Mouse (Mus musculus) frontal cortex, postnatal 36 days (tissue): ENCODE data around the gene Trim10.

Experiments
- DNase-seq, 2 experiments: peaks; one replicate each; pipeline ENCODE4 v3.0.0; 2022; ENCODE audit warnings: low spot score in 2 of 2

The Trim10 gene

DNA sequence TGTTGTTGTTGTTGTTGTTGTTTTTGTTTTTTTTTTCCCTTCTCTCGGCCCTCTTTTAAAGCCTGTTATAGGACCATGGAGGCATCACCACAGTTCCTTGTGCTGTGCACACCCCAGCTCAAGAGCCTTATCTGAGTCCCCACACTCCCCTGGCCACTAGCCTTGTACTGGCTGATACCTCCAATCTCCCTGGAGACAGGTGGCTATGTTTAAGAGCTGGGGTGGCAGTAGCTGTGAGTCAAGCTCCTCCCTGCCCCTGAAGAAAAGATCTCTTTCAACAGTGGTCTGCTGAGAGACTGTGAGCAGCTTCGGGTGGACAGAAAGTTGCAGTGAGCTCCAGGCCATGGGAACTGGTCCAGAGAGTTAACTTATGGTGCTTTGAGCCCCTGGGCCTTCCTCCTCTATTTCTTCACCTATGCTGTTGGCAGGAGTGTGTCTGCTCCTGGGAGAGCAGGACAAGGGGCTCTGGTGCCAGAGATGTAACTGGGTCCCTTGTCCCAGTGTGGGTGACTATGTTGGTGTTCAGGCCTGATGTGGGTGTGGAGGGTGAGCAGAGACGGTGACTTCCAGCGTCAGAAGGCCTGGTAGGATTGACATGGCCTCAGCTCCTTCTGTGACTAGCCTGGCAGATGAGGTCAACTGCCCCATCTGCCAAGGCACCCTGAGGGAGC lies at the start of gene Trim10:
Gene Trim10 (plus strand): TSS at position 291 of the 671 bp plus-strand sequence.
- DNase-seq: no peak

DNA sequence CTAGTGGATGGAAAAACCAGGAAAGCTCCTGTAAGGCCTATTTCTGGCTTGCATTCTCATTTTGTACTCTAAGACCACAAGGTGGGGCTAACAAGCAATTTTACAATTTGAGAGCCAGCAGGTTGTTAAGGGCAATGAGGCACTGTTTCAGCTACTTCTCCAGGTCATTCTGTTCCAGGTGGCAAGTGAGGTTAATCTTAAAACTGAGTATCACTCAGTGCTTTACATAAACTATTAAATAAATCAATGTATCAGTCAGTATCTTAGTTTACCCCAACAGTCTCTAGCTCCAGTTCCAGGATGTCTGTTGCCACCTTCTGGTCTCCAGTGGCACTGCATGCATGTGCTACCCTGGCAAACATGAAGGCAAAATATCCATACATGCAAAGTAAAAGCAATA lies 45.4 kb upstream of the Trim10 start:
- DNase-seq: peak; percentile 22 to 52

DNA sequence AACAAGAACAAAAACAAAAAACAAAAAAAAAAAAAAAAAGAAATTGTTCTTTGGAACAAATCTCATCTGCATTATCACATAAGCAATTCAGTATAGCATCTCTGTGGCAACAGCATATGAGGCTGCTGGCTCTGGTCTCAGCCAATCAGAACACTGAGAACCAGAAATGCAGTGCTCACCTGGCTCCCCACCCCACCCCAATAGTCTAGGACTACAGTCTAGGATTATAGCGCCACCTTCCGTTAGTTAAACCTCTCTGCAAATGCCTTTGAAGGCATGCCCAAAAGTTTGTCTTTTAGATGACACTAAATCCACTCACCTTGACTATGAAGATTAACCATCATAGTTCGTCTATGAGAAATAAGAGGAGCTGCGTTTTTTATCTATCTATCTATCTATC lies 43.8 kb upstream of the Trim10 start:
- DNase-seq: no peak

DNA sequence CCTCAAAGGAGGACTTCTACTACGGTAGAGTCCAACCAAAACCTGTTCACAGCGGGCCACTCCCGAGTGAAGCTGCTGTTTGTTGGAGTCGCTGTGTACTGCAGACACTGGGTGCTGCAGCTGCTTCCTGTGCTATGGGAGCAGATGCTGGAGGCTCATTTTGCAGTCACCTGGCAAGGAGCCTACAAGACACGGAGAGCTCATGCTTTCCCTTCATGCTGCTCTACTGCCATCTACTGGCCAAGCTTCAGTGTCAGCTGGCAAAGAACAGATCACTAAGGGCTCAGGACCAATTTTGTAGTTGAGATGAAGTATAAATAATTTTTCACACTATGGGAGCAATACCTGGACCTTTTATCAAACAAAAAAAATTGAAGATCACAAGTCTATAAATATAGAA lies 43.4 kb upstream of the Trim10 start:
- peak; percentile 78 to 91 for DNase-seq

DNA sequence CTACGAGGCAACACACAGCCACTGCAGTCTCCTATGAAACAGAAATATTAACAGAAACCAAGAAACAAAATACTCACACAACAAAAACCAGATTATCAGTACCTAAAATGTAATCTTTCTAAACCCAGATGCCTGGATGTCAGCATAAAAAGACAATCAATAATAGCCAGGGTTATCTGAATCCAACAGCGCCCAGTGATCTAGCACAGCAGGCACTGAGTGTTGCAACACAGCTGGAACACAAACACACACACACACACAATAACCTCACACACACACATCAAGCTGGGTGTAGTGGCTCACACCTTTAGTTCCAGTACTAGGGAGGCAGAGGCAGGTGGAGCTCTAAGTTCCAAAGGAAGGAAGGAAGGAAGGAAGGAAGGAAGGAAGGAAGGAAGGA lies 40.9 kb upstream of the Trim10 start:
- DNase-seq: no peak

DNA sequence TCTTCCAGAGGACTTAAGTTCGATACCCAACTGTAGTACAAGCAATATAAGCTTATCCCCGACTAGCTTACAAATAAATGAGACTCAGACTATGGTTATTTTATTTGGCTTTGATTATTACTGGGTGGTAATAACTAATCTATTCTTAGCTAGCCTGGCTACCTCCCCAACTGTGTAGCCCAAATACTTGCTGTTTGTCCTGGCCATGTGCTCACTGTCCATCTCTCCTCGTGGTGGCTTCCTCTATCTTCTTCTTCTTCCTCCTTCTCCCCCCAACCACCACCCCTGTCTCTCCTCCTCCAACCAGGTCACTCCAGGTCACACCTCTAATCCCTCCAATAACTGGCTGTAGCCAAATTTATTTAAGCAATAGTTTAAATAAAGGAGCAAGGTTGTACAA lies 38.9 kb upstream of the Trim10 start:
- DNase-seq: no peak

DNA sequence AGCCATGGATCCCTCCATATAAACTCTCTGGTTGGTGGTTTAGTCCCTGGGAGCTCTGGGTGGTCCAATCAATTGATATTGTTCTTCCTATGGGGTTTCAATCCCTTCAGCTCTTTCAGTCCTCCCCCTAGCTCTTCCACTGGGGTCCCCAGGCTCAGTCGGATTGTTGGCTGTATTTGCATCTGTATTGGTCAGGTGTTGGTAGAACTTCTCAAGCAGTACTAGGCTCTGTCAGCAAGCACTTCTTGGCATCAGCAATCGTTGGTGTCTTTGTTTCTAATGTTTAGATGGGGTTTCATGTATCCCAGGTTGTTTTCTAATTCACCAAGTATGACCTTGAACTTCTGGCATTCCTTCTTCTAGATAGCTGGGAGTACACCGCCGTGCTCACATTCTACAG lies 36.7 kb upstream of the Trim10 start:
- DNase-seq: no peak

DNA sequence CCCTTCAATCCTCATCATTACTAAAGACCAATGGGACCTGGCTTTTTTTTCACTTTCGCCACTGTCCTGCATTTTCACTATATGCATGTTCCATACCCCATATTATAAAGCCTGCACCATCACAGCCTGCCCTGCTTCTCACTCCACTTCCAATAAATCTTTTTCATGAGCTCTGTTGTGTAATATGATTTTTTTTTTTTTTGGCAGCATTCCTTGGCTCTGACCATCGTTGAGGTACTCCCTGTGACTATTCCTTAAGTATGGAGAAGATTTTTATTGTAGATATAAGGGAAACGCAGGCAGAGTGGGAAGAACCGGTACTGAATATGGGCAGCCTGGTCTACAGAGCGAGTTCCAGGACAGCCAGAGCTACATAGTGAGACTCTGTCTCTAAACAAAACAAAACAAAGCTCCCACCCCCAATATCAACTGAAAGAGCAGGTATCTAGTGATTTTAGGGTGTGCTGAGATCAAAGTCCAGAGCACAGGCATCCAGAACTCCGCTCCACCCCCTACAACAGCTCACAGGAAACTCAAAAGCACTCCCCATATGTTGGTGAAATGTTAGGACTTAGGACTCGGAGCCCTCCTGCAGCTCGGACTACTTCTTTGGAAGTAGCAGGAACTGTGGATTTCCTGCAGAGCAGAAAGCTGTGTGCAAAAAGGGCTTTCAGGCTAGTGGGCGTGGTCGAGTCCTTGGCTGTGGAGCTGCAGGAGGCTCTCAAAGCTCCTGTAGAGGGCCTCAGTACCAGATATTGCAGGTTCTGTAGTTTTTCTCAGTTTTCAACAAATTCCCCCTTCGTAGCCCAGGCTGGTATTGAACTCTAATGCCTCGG lies 33.6 kb upstream of the Trim10 start:
- peak; percentile 40 to 60 for DNase-seq

DNA sequence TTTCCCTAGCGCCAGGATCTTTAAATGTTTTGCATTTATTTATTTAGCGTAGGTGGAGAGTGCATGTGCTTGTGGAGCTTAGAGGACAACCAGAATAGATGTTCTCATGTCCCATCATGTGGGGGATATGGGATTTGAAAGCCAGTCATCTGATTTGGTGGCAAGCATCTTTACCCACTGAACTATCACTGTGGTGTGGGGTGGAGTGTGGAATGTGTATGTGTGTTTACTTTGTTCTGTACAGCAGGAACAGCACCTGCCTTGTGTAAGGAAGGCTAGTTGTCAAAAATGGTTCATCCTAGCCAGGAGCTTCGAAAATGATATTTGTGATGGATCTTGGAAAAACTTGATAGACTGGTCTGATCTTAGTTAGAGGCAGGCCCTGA lies 33.0 kb upstream of the Trim10 start:
- DNase-seq: peak in 1 of 2 experiments; percentile 15

DNA sequence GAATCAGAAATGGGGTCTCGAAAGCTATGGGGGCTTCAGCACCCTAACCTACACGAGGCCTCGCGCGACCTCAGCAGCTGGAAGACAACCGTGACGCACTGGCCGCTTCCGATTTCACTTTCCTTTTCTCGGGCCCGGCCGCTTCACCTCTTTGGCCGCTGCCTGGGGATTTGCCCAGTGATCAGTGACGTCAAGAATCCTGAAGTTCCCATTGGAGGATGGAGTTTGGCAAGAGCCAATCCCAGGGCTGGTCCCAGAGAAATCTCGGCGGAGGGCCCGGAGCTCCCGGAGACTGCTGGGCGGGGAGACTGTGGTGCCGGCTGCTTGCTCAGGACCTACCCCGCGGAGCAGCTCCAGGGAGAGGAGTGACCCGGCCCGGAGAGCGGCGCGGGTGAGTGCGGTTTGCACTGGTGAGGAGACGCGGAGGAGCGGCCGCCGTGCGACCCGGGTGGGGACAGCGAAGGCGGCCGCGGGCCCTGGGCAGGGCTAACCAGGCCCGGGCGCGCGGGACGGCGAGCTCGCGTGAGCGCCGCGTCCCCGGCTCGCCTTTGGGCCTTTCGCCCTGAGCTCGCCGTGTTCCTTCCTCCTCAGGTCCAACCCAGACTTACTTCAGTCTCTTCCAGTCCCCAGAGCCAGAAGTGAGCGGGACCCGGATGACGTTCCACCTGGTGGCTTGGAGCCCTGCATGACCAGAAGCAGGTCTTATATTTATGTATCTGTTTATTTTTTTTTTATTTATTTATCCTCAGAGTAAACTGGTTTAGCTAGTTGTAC lies 32.3 kb upstream of the Trim10 start, which contains the start of gene Trim26:
Gene Trim26 (plus strand): TSS at position 261 of the 774 bp plus-strand sequence.
- peak; percentile 96 to 98 for DNase-seq

DNA sequence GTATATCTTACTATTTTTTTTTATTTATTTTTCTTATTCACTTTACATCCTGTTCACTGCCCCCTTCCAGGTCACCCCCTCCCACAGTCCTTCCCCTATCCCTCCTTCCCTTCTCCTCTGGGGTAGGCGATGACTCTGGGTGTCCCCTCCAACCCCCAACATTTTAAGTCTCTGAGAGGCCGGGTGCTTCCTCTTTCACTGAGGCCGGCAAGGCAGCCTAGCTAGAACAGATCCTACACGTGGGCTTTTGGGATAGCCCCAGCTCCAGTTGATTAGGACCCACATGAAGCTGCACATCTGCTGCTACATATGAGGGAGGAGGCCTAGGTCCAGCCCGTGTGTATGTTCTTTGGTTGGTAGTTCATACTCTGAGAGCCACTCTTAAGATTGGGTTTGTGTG lies 30.4 kb upstream of the Trim10 start:
- DNase-seq: no peak

DNA sequence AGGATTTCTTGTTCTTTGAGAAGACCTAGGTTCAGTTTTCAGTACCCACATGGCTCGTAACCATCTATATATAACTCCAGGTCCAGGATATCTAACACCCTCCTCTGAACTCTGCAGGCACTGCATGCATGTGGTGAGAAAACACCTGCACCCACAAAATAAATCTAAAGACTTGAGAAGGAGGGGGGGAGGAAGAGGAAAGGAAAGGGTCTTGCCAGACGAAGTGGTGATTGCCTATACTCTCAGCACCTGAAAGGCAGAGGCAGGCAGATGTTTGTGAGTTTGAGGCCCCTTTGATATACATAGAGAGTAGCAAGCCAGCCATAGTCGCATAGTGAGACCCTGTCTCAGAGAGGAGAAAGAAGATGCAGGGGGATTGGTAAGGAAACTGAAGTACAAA lies 29.4 kb upstream of the Trim10 start:
- DNase-seq: no peak

DNA sequence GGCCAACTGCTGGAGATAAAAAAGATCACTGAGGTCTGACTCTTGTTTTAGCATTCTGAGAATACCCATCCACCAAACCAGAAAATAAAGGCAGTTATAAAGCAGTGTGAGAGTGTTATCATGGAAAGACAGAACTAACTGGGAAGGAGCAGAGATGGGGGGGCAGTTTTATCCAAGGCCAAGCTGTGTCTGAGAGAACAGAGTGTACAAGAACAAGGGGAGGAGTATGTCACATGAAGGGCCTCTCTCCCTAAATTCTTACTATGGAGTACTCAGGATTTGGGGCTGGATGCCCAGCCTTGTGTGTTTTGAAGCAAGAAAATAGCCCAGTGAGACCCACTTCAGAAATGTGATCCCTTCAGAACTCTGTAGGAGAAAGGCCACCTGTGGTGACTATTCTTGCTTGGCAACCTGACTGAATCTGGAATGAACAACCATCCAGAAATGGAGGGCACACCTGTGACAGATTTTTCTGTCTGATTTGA lies 28.4 kb upstream of the Trim10 start:
- no peak for DNase-seq

DNA sequence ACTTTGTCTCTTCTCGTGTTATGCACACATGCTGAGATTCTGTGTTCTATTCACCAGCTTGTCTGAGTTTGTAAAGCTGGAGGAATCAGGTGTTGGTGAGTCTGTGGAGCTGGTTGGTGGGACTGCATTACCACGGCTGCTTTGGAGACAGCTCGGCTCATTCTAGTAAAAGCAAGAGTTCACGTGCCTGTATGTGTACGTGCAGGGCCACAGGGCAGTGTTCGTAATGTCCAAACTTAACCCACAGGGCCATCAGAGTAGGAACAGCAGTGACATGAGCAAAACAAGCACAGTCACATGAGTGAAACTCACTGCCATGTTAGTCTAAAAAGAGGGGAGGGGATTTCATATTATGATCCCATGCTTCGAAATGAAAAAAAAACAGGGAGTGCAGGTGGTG lies 25.7 kb upstream of the Trim10 start:
- no peak for DNase-seq

DNA sequence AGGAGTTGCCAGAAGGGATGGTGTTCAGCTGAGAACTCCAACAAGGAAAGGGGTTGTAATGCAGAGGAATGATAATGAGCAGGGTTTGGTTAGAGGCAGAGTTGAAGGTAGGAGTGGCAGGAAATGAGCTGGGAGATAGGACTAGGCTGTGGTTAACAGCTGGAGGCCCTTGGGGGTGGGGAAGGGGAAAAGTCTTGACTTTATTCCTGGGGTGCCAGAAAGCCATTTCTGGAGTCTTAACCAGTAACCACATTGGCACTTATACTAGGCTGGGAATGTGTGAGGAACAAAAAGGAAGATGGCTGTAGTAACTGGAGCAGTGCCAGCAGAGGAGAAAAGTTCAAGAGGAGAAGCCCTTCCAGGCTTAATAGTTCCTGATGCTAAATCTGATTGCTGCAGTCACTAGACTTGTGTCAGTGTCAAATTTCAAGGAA lies 25.1 kb upstream of the Trim10 start:
- DNase-seq: no peak

DNA sequence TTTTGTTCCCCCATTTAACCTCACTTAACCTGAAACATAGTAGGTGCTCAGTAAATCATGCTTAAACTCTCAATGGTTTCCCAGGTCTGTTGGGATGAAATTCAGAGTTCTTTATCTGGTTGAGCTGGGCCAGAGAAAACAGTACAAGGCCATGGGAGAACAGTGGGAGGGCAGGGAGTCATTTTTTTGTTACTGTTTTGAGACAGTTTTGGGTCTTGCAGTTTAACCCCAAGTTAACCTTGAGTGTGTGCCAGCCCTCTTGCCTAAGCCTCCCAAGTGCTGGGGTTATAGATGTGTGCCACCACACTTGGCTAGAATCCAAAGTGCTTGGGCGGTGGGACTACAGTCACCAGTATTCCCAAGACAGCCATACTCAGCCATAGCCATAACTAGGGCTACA lies 24.6 kb upstream of the Trim10 start:
- DNase-seq: no peak

DNA sequence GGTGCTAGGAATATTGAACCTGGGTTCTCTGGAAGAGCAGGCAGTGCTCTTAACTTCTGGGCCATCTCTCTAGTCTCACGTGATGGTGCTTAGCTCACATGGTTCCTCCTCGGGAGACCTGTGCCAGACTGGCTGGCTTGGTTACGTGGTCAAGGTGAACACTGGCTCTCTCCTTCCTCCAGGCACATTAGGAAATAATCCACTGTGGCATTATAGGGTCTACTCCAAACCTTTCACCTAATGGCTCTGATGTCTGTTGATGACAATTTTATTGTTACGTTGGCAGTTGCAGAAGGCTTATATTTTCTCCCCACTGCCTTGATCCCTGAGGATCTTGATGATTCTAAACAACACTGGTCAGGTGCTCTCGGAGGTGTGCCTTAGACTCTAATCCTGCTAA lies 20.5 kb upstream of the Trim10 start:
- DNase-seq: no peak

DNA sequence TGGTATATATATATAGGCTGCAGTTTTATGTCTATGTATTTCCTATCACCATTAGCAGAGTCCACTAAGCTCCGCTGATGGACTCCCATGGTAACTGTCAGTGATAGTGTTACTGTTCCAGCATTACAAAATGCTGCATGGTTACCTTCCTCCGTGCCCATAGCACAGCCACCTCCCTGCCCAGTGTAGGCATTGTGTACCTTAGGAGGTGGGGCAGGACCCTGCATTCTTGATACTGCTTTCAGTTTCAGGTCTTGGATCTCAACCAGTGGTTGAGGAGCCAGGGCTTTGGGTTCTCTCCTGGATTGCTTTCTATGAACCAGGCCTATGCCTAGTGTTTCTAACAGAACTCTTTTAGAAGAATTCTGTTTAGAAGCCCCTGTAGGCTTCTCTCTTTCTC lies 19.4 kb upstream of the Trim10 start:
- DNase-seq: no peak

DNA sequence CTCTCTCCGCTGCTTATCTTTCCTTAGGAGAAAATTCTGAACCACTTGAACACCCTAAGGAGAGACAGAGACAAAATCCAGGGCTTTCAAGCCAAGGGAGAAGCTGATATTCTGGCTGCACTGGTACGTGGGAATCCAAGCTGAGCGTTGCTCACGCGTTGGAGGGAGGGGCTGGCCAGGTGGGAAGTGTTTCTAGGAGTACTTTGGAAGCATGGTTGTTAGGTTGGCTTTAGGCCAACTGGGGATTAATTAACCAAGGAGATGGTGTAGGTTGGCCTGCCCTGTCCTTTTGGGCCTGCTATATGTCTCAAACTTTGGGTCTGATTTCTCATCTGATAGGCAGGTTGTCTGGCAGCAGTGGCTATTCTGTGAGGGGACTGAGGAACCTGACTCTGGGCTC lies 18.2 kb upstream of the Trim10 start:
- DNase-seq: no peak

DNA sequence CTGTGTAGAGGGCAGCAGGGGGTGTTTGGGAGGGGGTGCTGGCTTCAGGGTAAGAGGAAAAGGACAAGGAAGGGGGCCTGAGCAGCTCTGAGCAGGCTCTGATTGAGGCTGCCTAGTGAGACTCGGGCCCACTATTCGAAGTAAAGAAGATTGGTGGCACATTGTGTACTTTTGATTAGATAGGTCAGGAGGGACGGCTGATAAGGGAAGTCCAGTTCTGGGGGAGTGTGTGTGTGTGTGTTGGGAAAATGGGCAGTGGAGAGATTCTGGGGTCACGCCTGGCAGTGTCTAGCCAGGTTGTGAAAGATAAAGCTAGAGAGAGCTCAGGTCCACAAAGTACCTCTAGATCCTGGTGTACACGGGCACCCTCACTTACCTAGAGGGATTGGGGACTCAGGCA lies 17.7 kb upstream of the Trim10 start:
- no peak for DNase-seq

DNA sequence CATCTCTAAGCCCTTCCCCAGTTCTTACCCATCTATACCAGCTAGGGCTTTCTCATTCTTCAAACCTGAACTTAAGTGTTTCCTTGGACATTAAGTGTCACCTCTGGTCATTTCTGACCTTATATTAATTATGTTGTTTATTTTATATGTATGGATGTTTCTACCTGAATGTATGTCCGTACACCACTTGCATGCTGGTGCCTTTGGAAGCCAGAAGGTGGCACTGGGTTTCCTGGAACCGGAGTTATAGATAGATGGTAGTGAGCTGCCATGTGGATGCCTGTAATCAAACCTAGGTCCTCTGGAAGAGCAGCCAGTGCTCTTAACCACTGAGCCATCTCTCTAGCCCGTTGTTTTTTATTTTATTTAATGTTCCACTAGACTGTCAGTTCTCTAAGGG lies 13.9 kb upstream of the Trim10 start:
- DNase-seq: no peak

DNA sequence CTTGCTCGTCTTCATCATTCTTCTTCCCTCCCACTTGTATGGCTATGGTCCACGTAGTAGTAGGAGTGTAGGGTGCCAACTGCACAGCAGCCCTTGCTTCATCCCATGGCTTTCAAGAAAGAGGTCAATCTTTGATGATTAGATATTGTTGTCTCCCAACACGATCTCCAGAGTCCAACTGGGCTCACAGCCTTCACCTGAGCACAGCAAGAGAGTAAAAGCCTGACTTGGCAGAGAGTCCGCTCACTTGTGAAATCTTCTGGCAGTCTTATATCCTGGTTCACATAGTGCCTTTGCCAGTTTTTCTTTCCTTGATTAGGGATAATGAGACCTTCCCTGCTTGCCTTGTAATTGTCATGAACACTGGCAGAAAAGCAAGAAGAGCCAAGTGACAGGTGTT lies 13.1 kb upstream of the Trim10 start:
- no peak for DNase-seq
